Mouse (Mus musculus) left cerebral cortex, postnatal 25 days (tissue): ENCODE measurements at regions not wholly inside any gene's neighbourhood (a gene's known extent, or its start where the extent isn't known, plus 50 kb on each side); places are given as distances from the start of the nearest gene placed in this dataset.

Source experiments
- DNase-seq, 2 experiments: peaks; one replicate each; pipeline ENCODE4 v3.0.0; 2022; ENCODE audit warnings: low spot score in 2 of 2, mixed read lengths in 1 of 2
- intact Hi-C: fragments of 180-260 bp; cut with DNase I; formaldehyde crosslinking; loops from one replicate; pipeline ENCODE4 v1.15.1; 2025

GRCm38 (mm10) chr3:116197966-116198365 is 55.3 kb downstream of the Gpr88 start:
- intact Hi-C loops, result no loop called here
- no peak for DNase-seq

DNA sequence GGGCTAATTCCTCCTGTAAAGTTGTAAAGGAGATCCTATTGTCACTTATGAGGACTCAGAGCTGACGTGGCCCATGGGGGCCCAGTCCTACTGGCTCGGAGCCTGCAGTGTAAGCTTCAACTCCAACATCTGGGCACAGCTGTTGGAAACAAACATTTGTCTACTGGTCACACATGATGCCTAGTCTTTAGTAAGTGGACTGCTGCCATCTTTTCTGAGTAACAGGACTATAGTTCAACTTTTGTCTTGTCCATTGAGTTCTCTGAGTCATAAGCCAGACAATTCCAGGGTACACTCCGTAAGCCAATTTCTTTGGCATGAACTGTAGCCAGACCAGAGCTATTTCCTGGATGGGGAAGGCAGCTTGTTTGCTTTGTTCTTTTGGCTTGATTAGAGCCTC is 58.6 kb downstream of the Gpr88 start:
- DNase-seq, result no peak
- intact Hi-C loops, result no loop called here

GRCm38 (mm10) chr3:116191261-116191660 is 61.8 kb upstream of the Vcam1 start:
- intact Hi-C loops, result no loop called here
- peak in 1 of 2 experiments; percentile 9 for DNase-seq

GRCm38 (mm10) chr3:116190727-116191126 is 61.2 kb upstream of the Vcam1 start:
- intact Hi-C loops, result no loop called here

DNA sequence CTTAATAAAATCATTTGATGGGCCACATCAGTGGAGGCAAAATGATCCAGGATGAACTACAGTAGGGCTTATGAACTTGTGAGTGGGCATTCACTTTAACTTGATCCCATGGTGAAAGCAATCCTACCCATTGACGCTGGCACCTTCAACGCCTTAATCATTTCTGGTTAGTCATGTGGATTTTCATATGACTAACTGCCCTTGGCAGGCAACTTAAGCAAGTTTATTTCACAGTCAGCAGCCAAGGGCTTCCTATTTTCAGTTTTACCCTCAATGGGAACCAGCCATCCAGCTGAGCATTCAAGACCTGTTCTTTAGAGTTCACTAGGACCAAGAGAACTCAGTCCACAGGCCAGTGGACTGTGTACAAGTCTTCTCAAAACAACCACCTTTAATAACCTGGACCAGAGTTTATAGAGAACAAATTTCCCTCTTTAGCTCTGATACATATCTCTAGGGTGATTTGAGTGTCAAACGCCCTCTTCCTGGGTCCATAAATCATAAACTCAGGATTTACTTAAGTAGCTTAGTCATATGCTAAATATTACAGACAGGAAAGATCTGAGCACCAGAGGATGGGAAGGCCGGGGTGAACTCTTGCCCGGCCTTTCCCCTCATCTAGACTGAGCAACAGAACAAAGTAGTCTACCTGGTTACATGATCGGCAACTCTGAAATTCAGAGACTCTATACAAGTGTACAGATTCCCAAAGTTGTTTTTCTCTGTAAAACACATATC is 60.0 kb upstream of the Vcam1 start:
- intact Hi-C loops, result no loop called here
- DNase-seq, result peak in 1 of 2 experiments; percentile 3

More at GRCm38 (mm10) chr3:116190727-116191126, 61.2 kb upstream of the Vcam1 start:
- peak in 1 of 2 experiments; percentile 68 for DNase-seq

GRCm38 (mm10) chr3:116185206-116185605 is 55.7 kb upstream of the Vcam1 start:
- no peak for DNase-seq
- intact Hi-C loops, result no loop called here

DNA sequence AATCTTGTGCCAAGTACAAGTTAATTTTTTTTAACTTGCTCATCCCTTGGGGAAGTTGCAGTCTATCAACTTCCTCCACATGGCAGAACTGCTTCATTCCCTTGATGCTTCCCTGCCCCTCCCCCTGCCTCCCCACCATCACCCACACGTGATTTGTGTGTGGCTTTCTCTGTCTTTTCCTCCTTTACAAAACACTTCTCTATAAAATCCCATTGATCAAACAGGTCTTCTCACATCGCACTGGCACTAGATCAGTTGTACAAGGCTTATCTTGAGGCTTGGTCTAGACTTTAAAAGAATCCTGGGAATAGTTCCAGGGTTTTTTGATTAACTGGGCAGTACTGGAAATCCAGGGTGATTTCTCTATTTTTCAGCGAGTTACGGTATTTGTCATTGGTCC is 55.0 kb upstream of the Vcam1 start:
- DNase-seq, result no peak
- intact Hi-C loops, result no loop called here

DNA sequence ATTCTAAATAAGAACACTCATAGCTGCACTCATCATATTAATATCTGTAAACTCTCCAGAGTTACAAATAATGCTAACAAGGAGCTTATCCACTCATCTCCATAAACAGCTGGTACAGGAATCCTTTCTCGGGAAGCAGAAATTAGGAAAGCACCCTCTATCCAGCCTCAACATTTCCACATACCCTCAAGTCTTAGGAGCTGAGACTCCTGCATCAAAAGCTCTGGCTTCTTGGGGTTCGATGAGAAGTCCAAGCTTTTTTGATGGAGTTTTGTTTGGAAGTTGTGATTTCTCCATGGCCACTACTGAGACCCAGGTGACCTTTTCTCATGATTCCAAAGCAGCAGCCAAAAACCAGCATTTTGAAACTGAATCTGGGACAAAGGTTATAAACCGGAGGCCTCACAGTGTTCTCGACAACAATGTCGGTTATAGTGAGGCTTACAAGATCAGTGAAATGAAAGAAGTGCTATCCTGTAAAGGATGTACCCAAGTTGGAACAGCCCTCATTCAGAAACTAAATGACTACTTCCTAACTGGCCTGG is 50.9 kb upstream of the Vcam1 start:
- intact Hi-C loops, result no loop called here
- DNase-seq, result no peak
